Mouse (Mus musculus) MEL (cell line): ENCODE results near the gene Agap2.
"Not testable (repeated sequence)": the region's sequence is repeated elsewhere in the genome, so short reads cannot be mapped to it uniquely, and the experiment has no call there.

Experiments
- CTCF ChIP-seq, 3 experiments: IDR thresholded peaks in 2 of 3; conservative IDR thresholded peaks in 1 of 3; 2 replicates each; pipeline ENCODE4 v1.5.1; 2011 to 2012; ENCODE audit warnings: low read length in 3 of 3, low read depth in 2 of 3, mild to moderate bottlenecking in 2 of 3, improper control_type of control experiment in 1 of 3, inconsistent platforms in 1 of 3, mixed read lengths in 1 of 3, moderate library complexity in 1 of 3; ENCODE audit not compliant: control insufficient read depth in 1 of 3, insufficient read depth in 1 of 3, poor library complexity in 1 of 3, severe bottlenecking in 1 of 3
- EP300 ChIP-seq, 2 experiments: IDR thresholded peaks; 2 replicates each; pipeline ENCODE4 v1.6.1; 2011; ENCODE audit warnings: improper control_type of control experiment in 2 of 2, low read length in 2 of 2, low read depth in 1 of 2, mild to moderate bottlenecking in 1 of 2
- TCF12 ChIP-seq: IDR thresholded peaks from 2 replicates; pipeline ENCODE4 v1.6.1; 2014; ENCODE audit warnings: low read depth, mild to moderate bottlenecking, inconsistent platforms, low read length, improper control_type of control experiment, moderate library complexity
- USF1 ChIP-seq: IDR thresholded peaks from 2 replicates; pipeline ENCODE4 v1.6.1; 2014; ENCODE audit warnings: low read depth, mild to moderate bottlenecking, inconsistent platforms, low read length, improper control_type of control experiment, moderate library complexity

GRCm38 (mm10) chr10:127072270-127072669 is 2.8 kb upstream of the Agap2 start:
- not testable (repeated sequence) for TF ChIP-seq USF1; TCF12; EP300 (IDR thresholded peaks at IDR 0.05; ENCODE audit: low read depth in 1 of 2, low read length in 2 of 2)
- peak in 2 of 3 experiments; percentile 5 to 31; a peak in 2 of 6 replicates for TF ChIP-seq CTCF (IDR thresholded peaks at IDR 0.05 in 2 of 3, conservative IDR thresholded peaks at IDR 0.05 in 1 of 3; ENCODE audit: control insufficient read depth in 1 of 3, insufficient read depth in 1 of 3, low read depth in 2 of 3, low read length in 3 of 3, poor library complexity in 1 of 3, severe bottlenecking in 1 of 3)
